Mouse (Mus musculus): ENCODE measurements at regions not wholly inside any gene's neighbourhood (a gene's known extent, or its start where the extent isn't known, plus 50 kb on each side); places are given as distances from the start of the nearest gene placed in this dataset.

GRCm38 (mm10) chr1:137130264-137130663 is 170.0 kb upstream of the Nr5a2 start:
- peak; percentile 16 for DNase-seq (ENCODE audit: low spot score)

GRCm38 (mm10) chr1:137129116-137129515 is 168.9 kb upstream of the Nr5a2 start:
- DNase-seq (ENCODE audit: low spot score), result peak; percentile 70

- no peak for DNase-seq (ENCODE audit: low spot score)
Observed at GRCm38 (mm10) chr1:137117866-137118265, 157.6 kb upstream of the Nr5a2 start.

GRCm38 (mm10) chr1:137106444-137106843 is 146.2 kb upstream of the Nr5a2 start:
- no peak for DNase-seq (ENCODE audit: low spot score)

GRCm38 (mm10) chr1:137091762-137092161 is 131.5 kb upstream of the Nr5a2 start:
- DNase-seq (ENCODE audit: low spot score), result peak; percentile 67

- no peak for DNase-seq (ENCODE audit: low spot score)
Observed at GRCm38 (mm10) chr1:137088148-137088547, 127.9 kb upstream of the Nr5a2 start.

- DNase-seq (ENCODE audit: low spot score), result no peak
Observed at GRCm38 (mm10) chr1:137086766-137087165, 126.5 kb upstream of the Nr5a2 start.

- DNase-seq (ENCODE audit: low spot score), result no peak
Observed at GRCm38 (mm10) chr1:137083500-137083899, 123.3 kb upstream of the Nr5a2 start.

- DNase-seq (ENCODE audit: low spot score), result no peak
Observed at GRCm38 (mm10) chr1:137079401-137080003, 119.3 kb upstream of the Nr5a2 start.

- peak; percentile 75 for DNase-seq (ENCODE audit: low spot score)
Observed at GRCm38 (mm10) chr1:137074787-137075186, 114.5 kb upstream of the Nr5a2 start.

GRCm38 (mm10) chr1:137073857-137074572 is 113.8 kb upstream of the Nr5a2 start:
- no peak for DNase-seq (ENCODE audit: low spot score)

GRCm38 (mm10) chr1:137060914-137061313 is 100.7 kb upstream of the Nr5a2 start:
- DNase-seq (ENCODE audit: low spot score), result no peak

- no peak for DNase-seq (ENCODE audit: low spot score)
Observed at GRCm38 (mm10) chr1:137053134-137053533, 92.9 kb upstream of the Nr5a2 start.

GRCm38 (mm10) chr1:137051515-137051914 is 91.3 kb upstream of the Nr5a2 start:
- no peak for DNase-seq (ENCODE audit: low spot score)

GRCm38 (mm10) chr1:137044076-137044475 is 83.8 kb upstream of the Nr5a2 start:
- no peak for DNase-seq (ENCODE audit: low spot score)

GRCm38 (mm10) chr1:137042414-137043010 is 82.3 kb upstream of the Nr5a2 start:
- DNase-seq (ENCODE audit: low spot score), result no peak

- DNase-seq (ENCODE audit: low spot score), result no peak
Observed at GRCm38 (mm10) chr1:137040898-137041297, 80.7 kb upstream of the Nr5a2 start.

GRCm38 (mm10) chr1:137034586-137034985 is 74.3 kb upstream of the Nr5a2 start:
- no peak for DNase-seq (ENCODE audit: low spot score)

- DNase-seq (ENCODE audit: low spot score), result no peak
Observed at GRCm38 (mm10) chr1:137033679-137034078, 73.4 kb upstream of the Nr5a2 start.

- DNase-seq (ENCODE audit: low spot score), result no peak
Observed at GRCm38 (mm10) chr1:137023706-137024105, 63.5 kb upstream of the Nr5a2 start.

GRCm38 (mm10) chr1:137020528-137020927 is 60.3 kb upstream of the Nr5a2 start:
- DNase-seq (ENCODE audit: low spot score), result no peak

- DNase-seq (ENCODE audit: low spot score), result no peak
Observed at GRCm38 (mm10) chr1:137017642-137018041, 57.4 kb upstream of the Nr5a2 start.

GRCm38 (mm10) chr1:137010240-137010926 is 50.1 kb upstream of the Nr5a2 start:
- no peak for DNase-seq (ENCODE audit: low spot score)
